In the genomic region with DNA sequence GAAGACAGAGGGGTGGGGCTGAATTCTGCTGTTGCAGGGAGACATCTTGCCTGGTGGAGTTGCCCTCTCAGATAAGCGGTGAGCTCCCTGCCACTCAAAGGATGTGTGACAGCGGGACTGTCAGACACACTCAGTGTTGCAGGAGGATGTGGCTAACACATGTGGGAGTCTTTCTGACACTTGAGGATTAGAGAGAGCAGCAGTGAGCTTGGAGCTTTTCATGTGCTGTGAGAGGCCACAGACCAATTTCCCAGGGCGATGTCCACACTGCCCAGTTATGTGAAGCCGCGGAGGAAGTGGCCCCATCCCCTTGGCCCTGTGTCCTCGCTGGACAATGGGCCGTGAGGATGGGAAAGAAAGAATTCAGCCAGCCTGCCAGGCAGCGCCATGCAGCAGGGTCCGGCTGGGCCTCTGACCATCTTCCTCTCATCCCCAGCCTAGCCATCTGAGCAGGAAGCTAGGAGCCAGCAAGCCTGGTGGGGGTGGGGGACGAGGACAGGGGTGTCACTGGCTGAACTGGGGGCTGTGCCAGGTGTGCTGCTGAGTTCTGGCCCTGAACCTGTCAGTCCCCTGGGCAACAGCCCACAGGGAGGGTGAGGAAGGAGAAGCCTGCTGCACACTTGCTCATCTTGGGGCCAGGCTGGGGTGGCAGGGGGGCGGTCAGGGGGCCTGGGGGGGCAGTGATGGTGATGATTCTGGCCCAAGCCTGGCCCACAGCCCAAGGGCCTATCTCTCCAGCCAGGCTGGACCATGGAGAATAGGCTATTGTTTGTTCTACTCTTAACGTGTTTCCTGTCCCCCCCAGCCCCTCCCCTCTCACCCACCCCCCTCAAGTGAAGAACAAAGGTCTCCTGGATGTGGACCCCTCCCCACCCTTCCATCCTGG, we compare ENCODE assay signal across 9 mouse cellular contexts. TPM values are rescaled to one million over a fixed set of nuclear protein-coding genes. Genes with fewer than 3 reads are reported as not detected.
A peak's percentile ranks its signal among the peaks of the same experiment; 100 is the strongest.
DNase-seq lines count a peak whose midpoint lies in the region; ATAC-seq and TF ChIP-seq lines count a peak whose summit lies in the region.
"Had no signal": no experiment of that assay in that cellular context is flagged by ENCODE, and none has a peak within 500 bp of the region (broad histone marks: within the 10 kb centered on the region; RNA-seq: fewer than 3 reads in every experiment).

No protein-coding gene starts in this region.

- DNase-seq in cerebellum, adult 18-20 months, result peak; percentile 48 to 50
- DNase-seq in cerebellum, adult 11 months, result no peak
- DNase-seq in cerebellum, adult 9-10 months, result peak; percentile 48
- peak; percentile 71 to 77 for DNase-seq in heart, adult 18-20 months
- no peak for DNase-seq in liver, postnatal 0 days
- DNase-seq in layer of hippocampus, adult 9-11 months, result no peak

- peaks cover 74% of the 10 kb centered on the region for H3K4me1 ChIP-seq in intestine, embryonic 15.5 days (replicated peaks)
- peaks cover 30% of the 10 kb centered on the region for H3K4me1 ChIP-seq in liver, postnatal 0 days (ENCODE audit: insufficient read depth)
- peaks cover 67% of the 10 kb centered on the region for H3K4me1 ChIP-seq in neural tube, embryonic 13.5 days (replicated peaks)

- TF ChIP-seq EP300 in liver, postnatal 0 days (IDR thresholded peaks at IDR 0.05; ENCODE audit: low read depth), result no peak

- no peak for ATAC-seq in intestine, embryonic 15.5 days
- no peak for ATAC-seq in liver, postnatal 0 days
- ATAC-seq in neural tube, embryonic 13.5 days (ENCODE audit: low read depth), result no peak

- H3K27me3 ChIP-seq in intestine, embryonic 15.5 days (replicated peaks), result no peaks in the 10 kb centered on the region
- H3K27me3 ChIP-seq in liver, postnatal 0 days (ENCODE audit: insufficient read depth, low read length), result no peaks in the 10 kb centered on the region
- no peaks in the 10 kb centered on the region for H3K27me3 ChIP-seq in neural tube, embryonic 13.5 days

- no peaks in the 10 kb centered on the region for H3K36me3 ChIP-seq in intestine, embryonic 15.5 days
- no peaks in the 10 kb centered on the region for H3K36me3 ChIP-seq in liver, postnatal 0 days (replicated peaks; ENCODE audit: insufficient read depth, low read length)
- H3K36me3 ChIP-seq in neural tube, embryonic 13.5 days, result no peaks in the 10 kb centered on the region

- H3K4me2 ChIP-seq in intestine, embryonic 15.5 days (replicated peaks), result no peak overlapping the region
- no peak overlapping the region for H3K4me2 ChIP-seq in liver, postnatal 0 days (ENCODE audit: low read depth, low read length)
- no peak overlapping the region for H3K4me2 ChIP-seq in neural tube, embryonic 13.5 days

- no peaks in the 10 kb centered on the region for H3K9me3 ChIP-seq in intestine, embryonic 15.5 days
- no peaks in the 10 kb centered on the region for H3K9me3 ChIP-seq in liver, postnatal 0 days (ENCODE audit: low read length)
- no peaks in the 10 kb centered on the region for H3K9me3 ChIP-seq in neural tube, embryonic 13.5 days

- H3K27ac ChIP-seq in intestine, embryonic 15.5 days, result peak overlapping the region; percentile 93
- H3K27ac ChIP-seq in liver, postnatal 0 days (ENCODE audit: low read depth), result peak overlapping the region; percentile 75
- peak overlapping the region; percentile 74 for H3K27ac ChIP-seq in neural tube, embryonic 13.5 days (replicated peaks)

- TF ChIP-seq CTCF in liver, postnatal 0 days (IDR thresholded peaks at IDR 0.05; ENCODE audit: low read depth), result no peak

- 0 out of 2 replicates have a peak overlapping the region, but pooled peaks have one; percentile 4 for H3K9ac ChIP-seq in intestine, embryonic 15.5 days
- no peak overlapping the region for H3K9ac ChIP-seq in liver, postnatal 0 days (replicated peaks)
- H3K9ac ChIP-seq in neural tube, embryonic 13.5 days, result peak overlapping the region; percentile 48

- no peak overlapping the region for H3K4me3 ChIP-seq in intestine, embryonic 15.5 days (replicated peaks)
- no peak overlapping the region for H3K4me3 ChIP-seq in liver, postnatal 0 days (ENCODE audit: low read depth, low read length)
- no peak overlapping the region for H3K4me3 ChIP-seq in neural tube, embryonic 13.5 days

- WGBS in intestine, embryonic 15.5 days, result 26% methylated on average over 12 of the region's 12 CpGs
- 19% methylated on average over 12 of the region's 12 CpGs for WGBS in liver, postnatal 0 days (ENCODE audit: insufficient replicate concordance)
- 8% methylated on average over 12 of the region's 12 CpGs for WGBS in neural tube, embryonic 13.5 days

RNA-seq across cellular contexts. Expression of gene Cdc42ep1, which starts 7.0 kb away (rescaled TPM):
- 10 to 100 TPM; 26.3 to 27.9 TPM for total RNA-seq in heart, adult 18-20 months (2021)
- 44.0 and 47.5 TPM in 2 replicates for polyA plus RNA-seq in intestine, embryonic 15.5 days (2015; fragmentation: Nextera tagmentation; extraction: Ambion mirVana)
- 12.6 and 19.8 TPM in 2 replicates for polyA plus RNA-seq in liver, postnatal 0 days (2015; fragmentation: Nextera tagmentation; extraction: Ambion mirVana)
- polyA plus RNA-seq in neural tube, embryonic 13.5 days (2015; fragmentation: Nextera tagmentation; extraction: Ambion mirVana), result 11.5 and 13.7 TPM in 2 replicates

RNA-seq across cellular contexts. Expression of gene Lgals2, which starts 19.9 kb away (rescaled TPM):
- not detected for total RNA-seq in heart, adult 18-20 months (2021)
- 1,110 and 1,149 TPM in 2 replicates for polyA plus RNA-seq in intestine, embryonic 15.5 days (2015; fragmentation: Nextera tagmentation; extraction: Ambion mirVana)
- 3.4 TPM in 2 replicates for polyA plus RNA-seq in liver, postnatal 0 days (2015; fragmentation: Nextera tagmentation; extraction: Ambion mirVana)
- polyA plus RNA-seq in neural tube, embryonic 13.5 days (2015; fragmentation: Nextera tagmentation; extraction: Ambion mirVana), result not detected in 2 replicates
- total RNA-seq: gastrocnemius, postnatal 4 days had no signal

RNA-seq across cellular contexts. Expression of gene Card10, which starts 32.6 kb away (rescaled TPM):
- total RNA-seq in heart, adult 18-20 months (2021), result 10 to 100 TPM; 14.1 to 14.5 TPM
- 6.9 and 7.3 TPM in 2 replicates for polyA plus RNA-seq in intestine, embryonic 15.5 days (2015; fragmentation: Nextera tagmentation; extraction: Ambion mirVana)
- 1.5 and 1.8 TPM in 2 replicates for polyA plus RNA-seq in liver, postnatal 0 days (2015; fragmentation: Nextera tagmentation; extraction: Ambion mirVana)
- 1.7 and 2.0 TPM in 2 replicates for polyA plus RNA-seq in neural tube, embryonic 13.5 days (2015; fragmentation: Nextera tagmentation; extraction: Ambion mirVana)

RNA-seq across cellular contexts. Expression of gene Gga1, which starts 41.5 kb away (rescaled TPM):
- 10 to 100 TPM; 40.3 to 45.2 TPM for total RNA-seq in heart, adult 18-20 months (2021)
- 47.6 and 51.7 TPM in 2 replicates for polyA plus RNA-seq in intestine, embryonic 15.5 days (2015; fragmentation: Nextera tagmentation; extraction: Ambion mirVana)
- 12.9 and 14.8 TPM in 2 replicates for polyA plus RNA-seq in liver, postnatal 0 days (2015; fragmentation: Nextera tagmentation; extraction: Ambion mirVana)
- 44.0 and 51.0 TPM in 2 replicates for polyA plus RNA-seq in neural tube, embryonic 13.5 days (2015; fragmentation: Nextera tagmentation; extraction: Ambion mirVana)

Comparison
In these comparisons a context has a peak if more than half of its experiments do, and no peak if none do; other contexts are left out.
1. DNase-seq: peak in cerebellum, adult 18-20 months (2 of 2), cerebellum, adult 9-10 months (single experiment) and heart, adult 18-20 months (2 of 2); none in cerebellum, adult 11 months (single experiment), liver, postnatal 0 days (single experiment) and layer of hippocampus, adult 9-11 months (single experiment).
2. RNA of gene Lgals2, which starts 19.9 kb away (polyA plus RNA-seq): 1,110 to 1,149 TPM in intestine, embryonic 15.5 days; 3.4 TPM in liver, postnatal 0 days and not detected in neural tube, embryonic 13.5 days; every median in the first group is over 100 times any median in the second.
3. Peak in every context shown above with its lines, with median percentiles within 50 percentile points of each other: H3K27ac ChIP-seq.